Mouse (Mus musculus) G1E (cell line): ENCODE results near the gene Tmem258.

ENCODE experiments used
- CTCF ChIP-seq: IDR thresholded peaks from 2 replicates; pipeline ENCODE4 v1.5.1; 2012; ENCODE audit warnings: low read depth, low read length, inconsistent platforms, mixed read lengths
- GATA1 ChIP-seq: IDR thresholded peaks from 2 replicates; pipeline ENCODE4 v1.6.1; 2012; ENCODE audit warnings: borderline replicate concordance, low read length, inconsistent platforms, mixed read lengths
- POLR2AphosphoS5 ChIP-seq: IDR thresholded peaks from 2 replicates; pipeline ENCODE4 v1.6.1; 2012; ENCODE audit warnings: low read depth, low read length, inconsistent platforms; ENCODE audit not compliant: insufficient replicate concordance

- TF ChIP-seq CTCF (no peak), GATA1 (no peak), POLR2AphosphoS5 (no peak)
Measured at GRCm38 (mm10) chr19:10213796-10214471, 10.1 kb downstream of the Tmem258 start.
